Mouse (Mus musculus) heart, postnatal 0 days (tissue): ENCODE results near the gene Flrt3. TPM values are rescaled to one million over a fixed set of nuclear protein-coding genes. Genes with fewer than 3 reads are reported as not detected.

Experiments used
- ATAC-seq: fragments of 200-750 bp; cut with Nextera tagmentation; 2 replicates; pipeline ENCODE4 v1.8.0; 2017; ENCODE audit warnings: low read depth, moderate number of reproducible peaks, moderate library complexity; ENCODE audit not compliant: insufficient read depth
- DNase-seq: peaks from one replicate; pipeline ENCODE4 v3.0.0-alpha.2; 2016; ENCODE audit warnings: low spot score
- H3K27ac ChIP-seq: fragments of 300-500 bp; sonication (generic); 2 replicates; pipeline ENCODE4 v1.5.1; 2014; ENCODE audit warnings: low read depth, mild to moderate bottlenecking
- H3K27me3 ChIP-seq: fragments of 300-500 bp; sonication (generic); 2 replicates; pipeline ENCODE4 v1.6.1; 2014; ENCODE audit warnings: low read length, mixed read lengths; ENCODE audit not compliant: control insufficient read depth, insufficient read depth
- H3K36me3 ChIP-seq: fragments of 300-500 bp; sonication (generic); replicated peaks from 2 replicates; pipeline ENCODE4 v1.6.1; 2014; ENCODE audit warnings: low read length, mixed read lengths; ENCODE audit not compliant: control insufficient read depth, insufficient read depth
- H3K4me1 ChIP-seq: fragments of 300-500 bp; sonication (generic); 2 replicates; pipeline ENCODE4 v1.6.1; 2014; ENCODE audit warnings: antibody characterized with exemption; ENCODE audit not compliant: control insufficient read depth, insufficient read depth
- H3K4me2 ChIP-seq: fragments of 300-500 bp; sonication (generic); 2 replicates; pipeline ENCODE4 v1.6.1; 2014; ENCODE audit warnings: low read depth, mild to moderate bottlenecking, low read length, moderate library complexity
- H3K4me3 ChIP-seq: fragments of 300-500 bp; sonication (generic); 2 replicates; pipeline ENCODE4 v1.5.1; 2014; ENCODE audit warnings: low read depth, low read length
- H3K9ac ChIP-seq: fragments of 300-500 bp; sonication (generic); replicated peaks from 2 replicates; pipeline ENCODE4 v1.6.1; 2014; ENCODE audit warnings: low read depth, low read length, mixed read lengths
- H3K9me3 ChIP-seq: fragments of 300-500 bp; sonication (generic); replicated peaks from 2 replicates; pipeline ENCODE4 v1.6.1; 2016; ENCODE audit warnings: low read length; ENCODE audit not compliant: control insufficient read depth
- CTCF ChIP-seq: IDR thresholded peaks from 2 replicates; pipeline ENCODE4 v1.5.1; 2016; ENCODE audit warnings: antibody characterized with exemption, control low read depth, low read depth
- EP300 ChIP-seq: IDR thresholded peaks from 2 replicates; pipeline ENCODE4 v1.6.1; 2016; ENCODE audit warnings: antibody characterized with exemption, low read depth
- WGBS: fragments of 180-500 bp; shearing (Covaris S2); extraction: QIAGEN DNeasy Blood & Tissue Kit; methylation state at CpG from one replicate; pipeline ENCODE4 v1.1.7; 2014; 5-methylcytosine and 5-hydroxymethylcytosine counted together
- polyA plus RNA-seq: library from polyadenylated mRNA; unstranded; fragments of >200 nt; fragmentation: Nextera tagmentation; extraction: Ambion mirVana; gene quantifications from 2 replicates; pipeline ENCODE4 v1.2.1, GENCODE M21; 2015
- total RNA-seq: library from RNA; depleted of rRNA; stranded (reverse); fragments of >200 nt; gene quantifications from 2 replicates; pipeline ENCODE4 v1.2.3, GENCODE M21; 2014; ENCODE audit warnings: low replicate concordance

Gene Flrt3
- total and polyA plus RNA-seq, 2 experiments from 2014 or later: 2.0 to 4.5 TPM

- Histone ChIP-seq H3K4me3 (no peak overlapping the region), H3K4me2 (no peak overlapping the region), H3K36me3 (no peaks in the 10 kb centered on the region), H3K27me3 (no peaks in the 10 kb centered on the region), H3K9me3 (no peaks in the 10 kb centered on the region), H3K27ac (no peak overlapping the region), H3K9ac (no peak overlapping the region), H3K4me1 (no peaks in the 10 kb centered on the region)
- DNase-seq (no peak), ATAC-seq (no peak)
- 41% methylated on average over 3 of the region's 3 CpGs for WGBS
- TF ChIP-seq EP300: no peak
- no peak for TF ChIP-seq CTCF
Measured at GRCm38 (mm10) chr2:140704146-140704545, 32.9 kb upstream of the Flrt3 start.

GRCm38 (mm10) chr2:140703377-140703776 lies 32.1 kb upstream of the Flrt3 start:
- Histone ChIP-seq H3K4me1 (no peaks in the 10 kb centered on the region), H3K9me3 (no peaks in the 10 kb centered on the region), H3K4me3 (no peak overlapping the region), H3K9ac (no peak overlapping the region), H3K27me3 (no peaks in the 10 kb centered on the region), H3K27ac (no peak overlapping the region), H3K4me2 (no peak overlapping the region), H3K36me3 (no peaks in the 10 kb centered on the region)
- no peak for TF ChIP-seq CTCF
- DNase-seq (no peak), ATAC-seq (no peak)
- WGBS: 61% methylated on average over 4 of the region's 4 CpGs

GRCm38 (mm10) chr2:140698585-140698984 lies 27.3 kb upstream of the Flrt3 start:
- H3K4me3 ChIP-seq: no peak overlapping the region
- WGBS: 56% methylated on average over 3 of the region's 3 CpGs
- ATAC-seq (no peak), DNase-seq (no peak)
- no peaks in the 10 kb centered on the region for H3K9me3 ChIP-seq
- H3K4me2 ChIP-seq: no peak overlapping the region
- no peak overlapping the region for H3K9ac ChIP-seq
- H3K36me3 ChIP-seq: no peaks in the 10 kb centered on the region
- H3K27ac ChIP-seq: no peak overlapping the region
- TF ChIP-seq EP300 (no peak), CTCF (no peak)
- no peaks in the 10 kb centered on the region for H3K27me3 ChIP-seq
- no peaks in the 10 kb centered on the region for H3K4me1 ChIP-seq

GRCm38 (mm10) chr2:140693845-140694244 lies 22.6 kb upstream of the Flrt3 start:
- ATAC-seq (no peak), DNase-seq (no peak)
- TF ChIP-seq CTCF: no peak
- no peak for TF ChIP-seq EP300
- WGBS: 86% methylated on average over 5 of the region's 5 CpGs
- H3K4me1 ChIP-seq: no peaks in the 10 kb centered on the region
- no peak overlapping the region for H3K9ac ChIP-seq
- H3K27me3 ChIP-seq: no peaks in the 10 kb centered on the region
- H3K4me3 ChIP-seq: no peak overlapping the region
- H3K27ac ChIP-seq: no peak overlapping the region
- H3K9me3 ChIP-seq: no peaks in the 10 kb centered on the region
- no peaks in the 10 kb centered on the region for H3K36me3 ChIP-seq
- no peak overlapping the region for H3K4me2 ChIP-seq

GRCm38 (mm10) chr2:140692461-140692860 lies 21.2 kb upstream of the Flrt3 start:
- Histone ChIP-seq H3K36me3 (no peaks in the 10 kb centered on the region), H3K9me3 (no peaks in the 10 kb centered on the region), H3K27ac (no peak overlapping the region), H3K9ac (no peak overlapping the region), H3K27me3 (no peaks in the 10 kb centered on the region), H3K4me3 (no peak overlapping the region), H3K4me2 (no peak overlapping the region), H3K4me1 (no peaks in the 10 kb centered on the region)
- no peak for TF ChIP-seq CTCF
- TF ChIP-seq EP300: no peak
- DNase-seq (no peak), ATAC-seq (no peak)
- 67% methylated on average over 4 of the region's 4 CpGs for WGBS

- H3K9ac ChIP-seq: no peak overlapping the region
- H3K4me2 ChIP-seq: no peak overlapping the region
- H3K36me3 ChIP-seq: no peaks in the 10 kb centered on the region
- H3K4me3 ChIP-seq: no peak overlapping the region
- TF ChIP-seq EP300: no peak
- no peak for TF ChIP-seq CTCF
- no peaks in the 10 kb centered on the region for H3K4me1 ChIP-seq
- no peaks in the 10 kb centered on the region for H3K27me3 ChIP-seq
- WGBS: 62% methylated on average over 1 of the region's 1 CpGs
- ATAC-seq (no peak), DNase-seq (no peak)
- H3K27ac ChIP-seq: no peak overlapping the region
- no peaks in the 10 kb centered on the region for H3K9me3 ChIP-seq
Measured at GRCm38 (mm10) chr2:140691403-140691802, 20.1 kb upstream of the Flrt3 start.
